In the genomic region with DNA sequence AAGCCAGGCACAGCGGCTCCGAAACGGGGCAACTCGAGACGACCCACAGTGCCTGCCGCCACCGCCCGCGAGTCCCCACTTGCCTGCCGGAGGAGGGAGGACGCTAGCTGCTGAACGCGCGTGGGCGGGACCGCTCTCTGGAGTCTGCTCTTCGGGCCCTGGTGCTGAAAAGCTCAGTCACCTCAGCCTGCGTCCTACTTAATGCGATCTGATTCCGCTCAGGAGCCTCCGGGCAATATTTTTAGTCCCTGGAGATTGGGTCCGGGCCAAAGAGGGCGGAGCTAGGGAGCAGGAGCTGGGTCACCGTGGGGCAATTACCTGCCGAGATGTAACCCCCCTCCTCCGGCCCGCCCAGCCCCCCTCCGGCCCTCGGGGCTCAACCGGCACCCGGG, we compare ENCODE assay signal across 7 mouse cellular contexts. TPM values are rescaled to one million over a fixed set of nuclear protein-coding genes. Genes with fewer than 3 reads are reported as not detected.
DNase-seq lines count a peak whose midpoint lies in the region; ATAC-seq and TF ChIP-seq lines count a peak whose summit lies in the region.

No protein-coding gene starts in this region.

- DNase-seq in ZHBTc4 (ENCODE audit: low read depth, low spot score) = peak; percentile 95
- peak; percentile 84 to 85 for DNase-seq in gastrocnemius, postnatal 36 days
- peak; percentile 76 for DNase-seq in limb, embryonic 10.5 days (ENCODE audit: low spot score)

- peak overlapping the region; percentile 84 for H3K4me3 ChIP-seq in intestine, embryonic 16.5 days (ENCODE audit: low read length)
- H3K4me3 ChIP-seq in limb, embryonic 10.5 days = peak overlapping the region; percentile 74
- H3K4me3 ChIP-seq in midbrain, embryonic 12.5 days = peak overlapping the region; percentile 91
- H3K4me3 ChIP-seq in small intestine, adult 2 months (ENCODE audit: low read depth, low read length) = peak overlapping the region; percentile 81

- peak overlapping the region; percentile 73 for H3K4me2 ChIP-seq in intestine, embryonic 16.5 days (ENCODE audit: low read depth, low read length)
- H3K4me2 ChIP-seq in midbrain, embryonic 12.5 days (replicated peaks) = peak overlapping the region; percentile 82

- TF ChIP-seq CTCF in small intestine, adult 2 months (IDR thresholded peaks at IDR 0.05; ENCODE audit: extremely low read depth, insufficient read length, insufficient replicate concordance, low read depth, low read length) = no peak

- TF ChIP-seq POLR2A in small intestine, adult 2 months (IDR thresholded peaks at IDR 0.05; ENCODE audit: low read depth, low read length) = peak; percentile 21; the same call in 1 of the 2 replicates

- H3K9ac ChIP-seq in intestine, embryonic 16.5 days (ENCODE audit: low read depth, low read length) = peak overlapping the region; percentile 85
- peak overlapping the region; percentile 90 for H3K9ac ChIP-seq in midbrain, embryonic 12.5 days (replicated peaks)

- no peaks in the 10 kb centered on the region for H3K27me3 ChIP-seq in intestine, embryonic 16.5 days (replicated peaks; ENCODE audit: control insufficient read depth, insufficient read depth, low read length)
- no peaks in the 10 kb centered on the region for H3K27me3 ChIP-seq in limb, embryonic 10.5 days (ENCODE audit: low read depth, poor library complexity, severe bottlenecking)
- H3K27me3 ChIP-seq in midbrain, embryonic 12.5 days = 0 out of 2 replicates have a peak, but pooled peaks cover 6% of the 10 kb centered on the region
- no peaks in the 10 kb centered on the region for H3K27me3 ChIP-seq in small intestine, adult 2 months (ENCODE audit: control insufficient read depth, insufficient read depth, low read length)

- peaks cover 4% of the 10 kb centered on the region; the same call in 1 of the 2 replicates for H3K36me3 ChIP-seq in intestine, embryonic 16.5 days (ENCODE audit: control insufficient read depth, insufficient read depth, low read length)
- H3K36me3 ChIP-seq in limb, embryonic 10.5 days = peaks cover 31% of the 10 kb centered on the region
- H3K36me3 ChIP-seq in midbrain, embryonic 12.5 days = peaks cover 30% of the 10 kb centered on the region
- H3K36me3 ChIP-seq in small intestine, adult 2 months (ENCODE audit: control insufficient read depth, insufficient read depth, low read length) = peaks cover 5% of the 10 kb centered on the region

- H3K4me1 ChIP-seq in intestine, embryonic 16.5 days (ENCODE audit: control insufficient read depth, insufficient read depth, low read length) = peaks cover 15% of the 10 kb centered on the region
- peaks cover 25% of the 10 kb centered on the region for H3K4me1 ChIP-seq in limb, embryonic 10.5 days
- H3K4me1 ChIP-seq in midbrain, embryonic 12.5 days = peaks cover 12% of the 10 kb centered on the region
- H3K4me1 ChIP-seq in small intestine, adult 2 months (ENCODE audit: control insufficient read depth, insufficient read depth, insufficient read length, low read length) = peaks cover 5% of the 10 kb centered on the region

- under 1% methylated on average over 31 of the region's 31 CpGs for WGBS in intestine, embryonic 16.5 days
- WGBS in limb, embryonic 10.5 days = under 1% methylated on average over 31 of the region's 31 CpGs
- WGBS in midbrain, embryonic 12.5 days = under 1% methylated on average over 31 of the region's 31 CpGs
- under 1% methylated on average over 31 of the region's 31 CpGs for WGBS in small intestine, adult 2 months

- ATAC-seq in common myeloid progenitor, adult 5-6 weeks (replicated peaks; ENCODE audit: low read depth, poor library complexity, severe bottlenecking) = peak; percentile 37
- ATAC-seq in intestine, embryonic 16.5 days = peak; percentile 59
- ATAC-seq in midbrain, embryonic 12.5 days (ENCODE audit: low FRiP score, low read depth) = peak; percentile 36

- no peaks in the 10 kb centered on the region for H3K9me3 ChIP-seq in intestine, embryonic 16.5 days (ENCODE audit: control insufficient read depth, low read length)
- H3K9me3 ChIP-seq in limb, embryonic 10.5 days (replicated peaks) = no peaks in the 10 kb centered on the region
- H3K9me3 ChIP-seq in midbrain, embryonic 12.5 days = no peaks in the 10 kb centered on the region

- H3K27ac ChIP-seq in intestine, embryonic 16.5 days (ENCODE audit: low read length) = peak overlapping the region; percentile 86
- peak overlapping the region; percentile 92 for H3K27ac ChIP-seq in limb, embryonic 10.5 days
- H3K27ac ChIP-seq in midbrain, embryonic 12.5 days (replicated peaks) = peak overlapping the region; percentile 81
- H3K27ac ChIP-seq in small intestine, adult 2 months (ENCODE audit: insufficient read depth, low read depth, low read length) = peak overlapping the region; percentile 42

- intact Hi-C loops in gastrocnemius, postnatal 36 days (cut with DNase I) = loop anchor here (1.0 to 5.0 kb wide), 2 partner anchors 30 to 228 kb away; no protein-coding TSS in a partner anchor

RNA-seq across cellular contexts. Expression of a gene that starts 0.5 kb away (rescaled TPM):
- 36.1 and 38.4 TPM in 2 replicates for total RNA-seq in common myeloid progenitor, adult 5-6 weeks (2017)
- 100 to 1,000 TPM; 139 to 157 TPM for total RNA-seq in gastrocnemius, postnatal 36 days (2021)
- polyA plus RNA-seq in intestine, embryonic 16.5 days (2015; fragmentation: Nextera tagmentation; extraction: Ambion mirVana) = 8.0 and 10.0 TPM in 2 replicates
- polyA plus RNA-seq in limb, embryonic 10.5 days (2016; fragmentation: Nextera tagmentation; extraction: Ambion mirVana) = 19.7 and 23.1 TPM in 2 replicates
- 23.1 and 26.0 TPM in 2 replicates for polyA plus RNA-seq in midbrain, embryonic 12.5 days (2016; fragmentation: Nextera tagmentation; extraction: Ambion mirVana)
- polyA plus RNA-seq in small intestine, adult 2 months (2012; rRNA removed) = 16.8 and 30.2 TPM in 2 replicates

RNA-seq across cellular contexts. Expression of a gene that starts 17.1 kb away (rescaled TPM):
- total RNA-seq in common myeloid progenitor, adult 5-6 weeks (2017) = 70.4 and 105 TPM in 2 replicates
- total RNA-seq in gastrocnemius, postnatal 36 days (2021) = 1 to 10 TPM; 3.5 to 5.2 TPM
- 10.9 and 11.6 TPM in 2 replicates for polyA plus RNA-seq in intestine, embryonic 16.5 days (2015; fragmentation: Nextera tagmentation; extraction: Ambion mirVana)
- polyA plus RNA-seq in limb, embryonic 10.5 days (2016; fragmentation: Nextera tagmentation; extraction: Ambion mirVana) = 7.6 and 13.2 TPM in 2 replicates
- polyA plus RNA-seq in midbrain, embryonic 12.5 days (2016; fragmentation: Nextera tagmentation; extraction: Ambion mirVana) = 7.1 and 11.3 TPM in 2 replicates
- polyA plus RNA-seq in small intestine, adult 2 months (2012; rRNA removed) = 15.2 and 16.6 TPM in 2 replicates

RNA-seq across cellular contexts. Expression of a gene that starts 27.7 kb away (rescaled TPM):
- total RNA-seq in common myeloid progenitor, adult 5-6 weeks (2017) = 10.5 and 18.4 TPM in 2 replicates
- total RNA-seq in gastrocnemius, postnatal 36 days (2021) = 10 to 100 TPM; 17.6 to 21.1 TPM
- 15.1 and 18.7 TPM in 2 replicates for polyA plus RNA-seq in intestine, embryonic 16.5 days (2015; fragmentation: Nextera tagmentation; extraction: Ambion mirVana)
- polyA plus RNA-seq in limb, embryonic 10.5 days (2016; fragmentation: Nextera tagmentation; extraction: Ambion mirVana) = 21.0 and 25.6 TPM in 2 replicates
- polyA plus RNA-seq in midbrain, embryonic 12.5 days (2016; fragmentation: Nextera tagmentation; extraction: Ambion mirVana) = 24.3 and 24.8 TPM in 2 replicates
- polyA plus RNA-seq in small intestine, adult 2 months (2012; rRNA removed) = 5.2 and 7.2 TPM in 2 replicates

RNA-seq across cellular contexts. Expression of a gene that starts 29.8 kb away (rescaled TPM):
- 15.3 and 15.8 TPM in 2 replicates for total RNA-seq in common myeloid progenitor, adult 5-6 weeks (2017)
- 10 to 100 TPM in 1 of 2 experiments, 1 to 10 TPM in 1; 9.7 to 12.1 TPM for total RNA-seq in gastrocnemius, postnatal 36 days (2021)
- 35.0 and 38.5 TPM in 2 replicates for polyA plus RNA-seq in intestine, embryonic 16.5 days (2015; fragmentation: Nextera tagmentation; extraction: Ambion mirVana)
- polyA plus RNA-seq in limb, embryonic 10.5 days (2016; fragmentation: Nextera tagmentation; extraction: Ambion mirVana) = 51.8 and 53.3 TPM in 2 replicates
- polyA plus RNA-seq in midbrain, embryonic 12.5 days (2016; fragmentation: Nextera tagmentation; extraction: Ambion mirVana) = 51.4 and 54.9 TPM in 2 replicates
- 37.1 and 66.6 TPM in 2 replicates for polyA plus RNA-seq in small intestine, adult 2 months (2012; rRNA removed)

RNA-seq across cellular contexts. Expression of a gene that starts 34.6 kb away (rescaled TPM):
- total RNA-seq in common myeloid progenitor, adult 5-6 weeks (2017) = 12.2 and 14.4 TPM in 2 replicates
- total RNA-seq in gastrocnemius, postnatal 36 days (2021) = 10 to 100 TPM; 40.7 to 48.6 TPM
- 7.8 and 9.7 TPM in 2 replicates for polyA plus RNA-seq in intestine, embryonic 16.5 days (2015; fragmentation: Nextera tagmentation; extraction: Ambion mirVana)
- 8.8 and 9.4 TPM in 2 replicates for polyA plus RNA-seq in limb, embryonic 10.5 days (2016; fragmentation: Nextera tagmentation; extraction: Ambion mirVana)
- 4.0 and 5.6 TPM in 2 replicates for polyA plus RNA-seq in midbrain, embryonic 12.5 days (2016; fragmentation: Nextera tagmentation; extraction: Ambion mirVana)
- 75.2 and 117 TPM in 2 replicates for polyA plus RNA-seq in small intestine, adult 2 months (2012; rRNA removed)

Comparison
In these comparisons a context has a peak if more than half of its experiments do, and no peak if none do; other contexts are left out.
1. Peak in every context shown above with its lines: DNase-seq, ATAC-seq, H3K4me3 ChIP-seq and H3K27ac ChIP-seq.
2. H3K27ac ChIP-seq: peak in every context shown above with its lines; median percentile 92 in limb, embryonic 10.5 days; 86 in intestine, embryonic 16.5 days; 81 in midbrain, embryonic 12.5 days; 42 in small intestine, adult 2 months.